Mouse (Mus musculus) 416B (cell line): ENCODE data around the gene Pde4d.
A peak's percentile ranks its signal among the peaks of the same experiment; 100 is the strongest.

Source experiments
- DNase-seq: peaks from one replicate; pipeline ENCODE4 v3.0.0; 2011; ENCODE audit warnings: low read depth

The Pde4d gene

GRCm38 (mm10) chr13:109625466-109626129 lies 1175.8 kb downstream of the Pde4d start:
- no peak for DNase-seq

GRCm38 (mm10) chr13:109627265-109627664 lies 1177.5 kb downstream of the Pde4d start:
- DNase-seq: no peak

DNA sequence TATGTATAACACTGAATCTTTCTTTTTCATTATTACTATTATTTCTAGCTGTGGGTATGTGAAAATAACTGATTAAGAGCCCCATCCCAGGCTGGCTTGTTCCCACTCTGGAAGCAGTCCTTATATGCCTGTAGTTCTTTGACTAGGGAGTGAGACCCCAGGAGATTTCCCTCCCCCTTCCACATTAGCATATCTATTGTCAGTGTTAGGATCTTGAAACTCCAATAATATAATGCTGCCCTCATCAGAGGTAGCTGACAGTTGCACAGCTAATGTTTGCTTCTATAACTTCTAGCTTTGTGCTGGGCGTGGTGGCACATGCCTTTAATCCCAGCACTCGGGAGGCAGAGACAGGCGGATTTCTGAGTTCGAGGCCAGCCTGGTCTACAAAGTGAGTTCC lies 1178.9 kb downstream of the Pde4d start:
- DNase-seq: no peak

DNA sequence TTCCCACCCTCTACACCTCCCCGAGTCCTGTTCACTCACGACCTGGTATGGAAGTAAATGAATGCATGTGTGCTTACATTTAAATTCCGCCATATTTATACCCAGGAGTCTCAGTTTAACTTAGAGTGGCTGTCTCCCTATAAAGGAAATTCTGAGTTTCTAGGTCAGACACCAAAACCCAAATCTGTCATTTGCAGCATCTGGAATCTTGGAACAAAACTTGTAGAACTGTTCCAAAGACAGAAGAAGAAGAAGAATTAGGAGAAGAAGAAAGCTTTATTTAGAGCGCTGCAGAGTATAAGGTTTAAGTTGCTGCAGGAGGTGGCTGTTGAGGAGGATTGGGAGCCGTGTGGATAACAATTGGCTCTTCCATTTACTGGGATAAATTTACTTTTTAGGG lies 1179.5 kb downstream of the Pde4d start:
- no peak for DNase-seq

DNA sequence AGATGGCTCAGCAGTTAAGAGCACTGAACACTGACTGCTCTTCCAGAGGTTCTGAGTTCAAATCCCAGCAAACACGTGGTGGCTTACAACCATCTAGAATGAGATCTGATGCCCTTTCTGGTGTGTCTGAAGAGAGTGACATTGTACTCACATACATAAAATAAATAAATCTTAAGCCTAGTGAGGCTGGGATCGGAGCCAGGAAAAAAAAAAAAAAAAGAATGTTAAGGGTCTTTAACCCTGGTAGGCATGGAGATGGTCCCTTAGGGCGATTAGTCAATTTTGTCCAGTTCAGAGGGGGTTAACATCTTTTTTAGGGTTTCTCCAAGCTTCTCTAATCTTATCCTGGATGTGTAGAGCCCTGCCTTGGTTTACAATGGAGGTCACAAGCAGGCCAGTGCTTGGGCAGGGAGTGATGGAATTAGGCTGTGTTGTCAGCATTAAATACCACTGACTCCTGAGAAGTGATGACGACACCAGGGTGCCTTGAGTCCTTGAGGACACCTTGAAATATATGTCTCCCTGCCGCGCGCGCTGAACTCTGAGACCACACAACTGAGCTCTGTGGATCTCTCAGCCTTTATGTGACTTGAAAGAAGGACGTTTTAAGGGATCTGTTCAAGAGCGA lies 1181.8 kb downstream of the Pde4d start:
- DNase-seq: no peak

GRCm38 (mm10) chr13:109632387-109633036 lies 1182.8 kb downstream of the Pde4d start:
- peak; percentile 80 for DNase-seq

DNA sequence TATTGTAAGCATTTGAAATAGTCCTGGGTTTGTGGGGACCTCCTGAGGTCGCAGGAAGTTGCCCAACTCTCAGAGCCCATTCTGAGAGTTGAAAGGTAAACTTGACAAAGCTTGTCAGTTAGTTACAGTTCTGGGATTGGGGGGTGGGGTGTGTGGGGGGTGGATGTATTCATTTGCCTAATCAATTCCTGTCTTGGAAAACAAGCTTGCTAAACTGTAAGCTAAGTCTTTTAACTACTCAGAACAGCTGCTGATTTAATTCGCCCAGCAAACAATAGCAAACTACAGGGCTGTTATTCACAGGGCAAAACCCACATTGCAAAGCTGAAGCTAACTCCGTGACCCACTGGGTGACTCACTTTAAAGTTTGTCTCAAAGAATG lies 1183.3 kb downstream of the Pde4d start:
- peak; percentile 71 for DNase-seq

GRCm38 (mm10) chr13:109635901-109636520 lies 1186.3 kb downstream of the Pde4d start:
- DNase-seq: no peak

GRCm38 (mm10) chr13:109638273-109638672 lies 1188.5 kb downstream of the Pde4d start:
- DNase-seq: no peak

DNA sequence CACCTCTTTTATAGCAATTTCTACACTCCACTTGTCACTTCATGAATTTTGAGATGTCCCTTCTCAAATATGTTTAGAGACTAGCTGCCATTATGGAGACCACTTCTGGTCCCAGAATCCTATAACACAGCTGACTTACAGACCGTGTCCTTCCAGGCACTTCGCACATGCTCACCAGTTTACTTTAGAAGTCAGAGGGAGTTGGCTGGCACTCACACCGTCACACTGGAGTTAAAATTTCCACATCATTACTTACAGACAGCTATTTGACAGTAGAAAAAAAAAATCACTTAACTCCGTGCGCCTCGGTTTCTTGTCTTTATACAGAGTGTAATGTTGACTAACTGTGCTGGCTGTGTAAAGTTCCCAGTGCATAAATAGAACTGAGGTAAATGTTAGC lies 1189.5 kb downstream of the Pde4d start:
- DNase-seq: no peak

DNA sequence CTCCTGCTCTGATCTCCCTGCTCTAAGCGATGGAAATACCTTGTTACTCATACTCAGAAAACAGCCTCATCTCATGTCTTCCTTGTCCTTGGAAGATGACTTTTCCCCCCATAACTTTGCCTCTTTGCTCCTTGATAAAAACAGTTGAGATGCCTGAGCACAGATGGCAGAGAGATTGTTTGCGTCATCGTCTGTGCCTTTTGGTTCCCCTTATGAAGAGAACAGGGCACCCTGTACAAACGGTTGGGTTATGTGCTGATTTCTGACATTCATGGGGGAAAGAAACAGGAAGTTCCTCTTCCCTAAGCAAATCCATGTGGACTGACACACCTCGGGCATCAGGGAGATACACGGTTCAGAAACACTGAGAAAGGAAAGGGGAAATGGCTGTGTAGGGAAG lies 1191.8 kb downstream of the Pde4d start:
- no peak for DNase-seq

- peak; percentile 50 for DNase-seq
Measured at GRCm38 (mm10) chr13:109643419-109643818, 1193.7 kb downstream of the Pde4d start.

- DNase-seq: no peak
Measured at GRCm38 (mm10) chr13:109644086-109644485, 1194.3 kb downstream of the Pde4d start.

- peak; percentile 90 for DNase-seq
Measured at GRCm38 (mm10) chr13:109645284-109645909, 1195.6 kb downstream of the Pde4d start.

DNA sequence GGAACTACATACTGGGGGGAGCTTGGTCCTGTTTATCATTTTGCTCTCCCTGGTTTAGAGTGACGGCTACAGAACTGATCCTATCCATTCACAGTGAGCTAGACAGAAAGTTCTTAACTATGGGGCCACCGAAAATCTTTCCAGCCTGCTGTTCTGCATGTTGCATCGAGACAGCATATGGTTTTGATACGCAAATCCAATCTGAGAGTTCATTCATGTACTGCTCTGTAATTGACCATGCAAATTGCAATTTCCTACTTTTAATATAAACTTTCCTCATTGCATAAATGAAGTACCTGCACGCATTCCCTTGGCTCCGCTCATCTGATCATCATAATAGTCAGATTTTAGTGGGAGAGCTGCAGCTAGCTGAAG lies 1196.1 kb downstream of the Pde4d start:
- DNase-seq: no peak

- DNase-seq: peak; percentile 96
Measured at GRCm38 (mm10) chr13:109646597-109647232, 1197.0 kb downstream of the Pde4d start.

GRCm38 (mm10) chr13:109647479-109648199 lies 1197.9 kb downstream of the Pde4d start:
- peak; percentile 89 for DNase-seq

GRCm38 (mm10) chr13:109648311-109648710 lies 1198.6 kb downstream of the Pde4d start:
- no peak for DNase-seq

- peak; percentile 89 for DNase-seq
Measured at GRCm38 (mm10) chr13:109651790-109652605, 1202.2 kb downstream of the Pde4d start.

- peak; percentile 62 for DNase-seq
Measured at GRCm38 (mm10) chr13:109652631-109653030, 1202.9 kb downstream of the Pde4d start.
